Mouse (Mus musculus) CD4-positive helper T cell, adult 2 months (primary cell): Measurements from ENCODE around the gene Lats1.

Experiments
- DNase-seq: peaks from one replicate; pipeline ENCODE4 v3.0.0-alpha.2; 2012; ENCODE audit warnings: low read depth, missing footprints, low spot score

The Lats1 gene

GRCm38 (mm10) chr10:7680731-7681301, at the start of gene Lats1, which contains the start of gene Pcmt1:
Gene Lats1 (plus strand): TSS chr10:7681214.
Gene Pcmt1 (minus strand): TSS chr10:7681136.
- peak; percentile 88 for DNase-seq

- DNase-seq = no peak
Measured at GRCm38 (mm10) chr10:7640366-7640765, 40.6 kb upstream of the Lats1 start.

- no peak for DNase-seq
Measured at GRCm38 (mm10) chr10:7645911-7646310, 35.1 kb upstream of the Lats1 start.

GRCm38 (mm10) chr10:7649059-7649458, 32.0 kb upstream of the Lats1 start:
- no peak for DNase-seq

GRCm38 (mm10) chr10:7651057-7651456, 30.0 kb upstream of the Lats1 start:
- DNase-seq = no peak

GRCm38 (mm10) chr10:7662471-7663141, 18.4 kb upstream of the Lats1 start:
- peak; percentile 84 for DNase-seq

- peak; percentile 90 for DNase-seq
Measured at GRCm38 (mm10) chr10:7663159-7664026, 17.6 kb upstream of the Lats1 start.

GRCm38 (mm10) chr10:7664027-7664526, 16.9 kb upstream of the Lats1 start:
- DNase-seq = peak; percentile 17

- DNase-seq = no peak
Measured at GRCm38 (mm10) chr10:7664889-7665288, 16.1 kb upstream of the Lats1 start.

GRCm38 (mm10) chr10:7667342-7667802, 13.6 kb upstream of the Lats1 start, which contains the start of gene Nup43:
Gene Nup43 (plus strand): TSS chr10:7667503.
- peak; percentile 93 for DNase-seq

- DNase-seq = peak; percentile 65
Measured at GRCm38 (mm10) chr10:7673673-7674072, 7.3 kb upstream of the Lats1 start.

- DNase-seq = peak; percentile 71
Measured at GRCm38 (mm10) chr10:7681343-7682025, 470 bp downstream of the Lats1 start.

GRCm38 (mm10) chr10:7682249-7682648, 1.2 kb downstream of the Lats1 start:
- no peak for DNase-seq

- DNase-seq = no peak
Measured at GRCm38 (mm10) chr10:7686902-7687301, 5.9 kb downstream of the Lats1 start.

GRCm38 (mm10) chr10:7695286-7695685, 14.3 kb downstream of the Lats1 start:
- peak; percentile 38 for DNase-seq

- no peak for DNase-seq
Measured at GRCm38 (mm10) chr10:7700120-7700519, 19.1 kb downstream of the Lats1 start.

GRCm38 (mm10) chr10:7702586-7702985, 21.6 kb downstream of the Lats1 start:
- DNase-seq = no peak

- DNase-seq = no peak
Measured at GRCm38 (mm10) chr10:7710121-7710520, 29.1 kb downstream of the Lats1 start.

GRCm38 (mm10) chr10:7712506-7712905, 31.5 kb downstream of the Lats1 start:
- DNase-seq = no peak

GRCm38 (mm10) chr10:7715056-7715455, 34.0 kb downstream of the Lats1 start:
- DNase-seq = no peak

- DNase-seq = peak; percentile 98
Measured at GRCm38 (mm10) chr10:7725751-7726500, 44.9 kb downstream of the Lats1 start, which contains the start of gene Katna1. Gene Katna1 (plus strand): TSS chr10:7726000.
